Mouse (Mus musculus): ENCODE results near the gene Slco2a1. TPM values are rescaled to one million over a fixed set of nuclear protein-coding genes. Genes with fewer than 3 reads are reported as not detected.

The Slco2a1 gene
- polyA plus RNA-seq, 1 experiment from 2014 or later: 6.1 TPM

DNA sequence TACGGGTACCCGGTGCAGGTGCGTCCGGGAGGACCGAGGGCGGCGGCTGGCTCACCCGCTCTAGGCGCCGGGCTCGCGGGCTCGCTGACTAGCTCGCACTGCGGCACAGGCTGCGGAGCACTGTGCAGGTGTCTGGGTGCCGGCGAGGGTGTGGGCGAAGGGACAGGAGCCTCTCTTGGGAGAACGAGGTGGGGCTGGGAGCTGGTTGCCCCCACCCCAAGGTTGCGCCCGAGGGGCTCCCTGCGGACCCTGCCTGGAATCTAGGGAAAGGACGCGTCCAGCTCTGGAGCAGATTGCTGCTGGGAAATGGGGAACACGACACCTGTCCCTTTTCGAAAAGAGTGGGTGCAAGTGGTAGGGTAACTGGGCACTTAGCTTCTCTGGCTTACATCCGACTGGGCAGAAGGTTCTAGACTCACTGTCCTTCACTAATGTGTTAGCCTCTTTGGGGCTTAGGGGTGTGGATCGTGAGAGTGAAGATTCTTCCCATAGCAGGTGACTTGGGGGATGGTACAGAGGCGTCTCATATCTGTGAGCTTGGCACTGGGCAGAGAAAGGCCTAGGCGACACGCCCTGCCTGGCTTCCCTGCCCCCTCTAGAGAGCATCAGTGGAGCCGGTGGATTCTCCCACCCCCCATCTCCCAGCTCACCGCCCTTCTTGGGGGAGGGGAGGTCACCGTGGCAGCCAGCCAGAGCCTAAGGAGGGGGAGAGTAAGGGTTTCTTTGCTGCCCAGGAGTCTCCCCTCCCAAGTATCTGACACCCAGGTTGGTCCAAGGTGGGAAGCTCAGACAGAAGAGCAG is 124.2 kb downstream of the Slco2a1 start:
- H3K4me3 ChIP-seq: peak overlapping the region; percentile 71
- no peak for ATAC-seq (ENCODE audit: insufficient number of reproducible peaks, insufficient read depth, low FRiP score, low TSS enrichment, low read depth)

DNA sequence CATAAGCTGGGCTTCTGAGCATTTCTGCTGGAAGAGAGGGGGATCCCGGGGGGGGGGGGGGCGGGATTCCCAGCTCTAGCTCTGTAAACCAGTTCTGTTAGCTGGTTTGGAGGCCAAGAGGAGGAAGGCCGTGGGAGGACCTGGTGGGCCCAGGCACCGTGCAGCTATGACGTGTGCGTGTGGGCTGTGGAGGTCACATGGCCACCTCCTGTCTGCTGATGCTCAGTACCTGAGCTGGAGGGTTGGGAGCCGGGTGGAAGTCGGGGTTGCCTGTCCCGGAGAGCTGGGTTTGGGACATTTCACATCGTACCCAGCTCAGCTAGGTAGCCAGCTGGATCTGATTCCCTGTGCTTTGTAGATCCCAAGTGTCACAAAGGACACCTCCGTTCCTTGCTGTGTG is 124.8 kb downstream of the Slco2a1 start:
- H3K4me1 ChIP-seq: peaks cover 26% of the 10 kb centered on the region
- H3K4me2 ChIP-seq: peak overlapping the region; percentile 88
- H3K36me3 ChIP-seq: no peaks in the 10 kb centered on the region
- H3K9ac ChIP-seq: no peak overlapping the region
- H3K9me3 ChIP-seq: no peaks in the 10 kb centered on the region
- no peak for ATAC-seq (ENCODE audit: insufficient number of reproducible peaks, insufficient read depth, low FRiP score, low TSS enrichment, low read depth)
- H3K27ac ChIP-seq: no peak overlapping the region
- WGBS: 38% methylated on average over 10 of the region's 11 CpGs
- peaks cover 54% of the 10 kb centered on the region for H3K27me3 ChIP-seq
- H3K4me3 ChIP-seq: peak overlapping the region; percentile 71; the same call in 1 of the 2 replicates

More for the DNA sequence above, 124.2 kb downstream of the Slco2a1 start:
- Histone ChIP-seq H3K4me2 (peak overlapping the region; percentile 88), H3K36me3 (no peaks in the 10 kb centered on the region), H3K9me3 (no peaks in the 10 kb centered on the region), H3K27ac (no peak overlapping the region), H3K4me1 (peaks cover 26% of the 10 kb centered on the region), H3K27me3 (peaks cover 54% of the 10 kb centered on the region), H3K9ac (peak overlapping the region; percentile 79)
- 1% methylated on average over 35 of the region's 35 CpGs for WGBS

DNA sequence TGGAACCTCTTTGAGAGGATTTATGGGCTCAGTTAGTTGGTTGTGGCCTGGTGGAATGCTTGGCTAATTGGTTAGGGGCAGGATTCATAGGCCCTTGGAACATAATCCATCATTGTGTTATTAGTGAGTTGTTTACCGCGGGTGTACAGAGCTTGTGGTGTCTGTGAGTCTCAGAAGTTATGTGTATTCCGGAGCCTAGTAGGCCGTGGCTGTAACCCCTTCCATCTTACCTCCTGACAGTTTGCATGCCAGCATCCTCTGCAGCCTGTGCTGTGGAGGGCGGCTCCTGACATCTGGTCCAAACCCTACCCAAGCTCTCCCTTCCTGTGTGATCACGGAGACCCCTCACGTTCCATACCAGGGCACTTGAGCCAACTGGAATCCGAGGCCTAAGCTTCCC is 125.8 kb downstream of the Slco2a1 start:
- Histone ChIP-seq H3K4me1 (peaks cover 23% of the 10 kb centered on the region), H3K27me3 (peaks cover 57% of the 10 kb centered on the region), H3K36me3 (no peaks in the 10 kb centered on the region), H3K9me3 (no peaks in the 10 kb centered on the region), H3K4me2 (no peak overlapping the region), H3K9ac (no peak overlapping the region), H3K27ac (no peak overlapping the region), H3K4me3 (no peak overlapping the region)
- ATAC-seq (ENCODE audit: insufficient number of reproducible peaks, insufficient read depth, low FRiP score, low TSS enrichment, low read depth): no peak
- 79% methylated on average over 8 of the region's 8 CpGs for WGBS

DNA sequence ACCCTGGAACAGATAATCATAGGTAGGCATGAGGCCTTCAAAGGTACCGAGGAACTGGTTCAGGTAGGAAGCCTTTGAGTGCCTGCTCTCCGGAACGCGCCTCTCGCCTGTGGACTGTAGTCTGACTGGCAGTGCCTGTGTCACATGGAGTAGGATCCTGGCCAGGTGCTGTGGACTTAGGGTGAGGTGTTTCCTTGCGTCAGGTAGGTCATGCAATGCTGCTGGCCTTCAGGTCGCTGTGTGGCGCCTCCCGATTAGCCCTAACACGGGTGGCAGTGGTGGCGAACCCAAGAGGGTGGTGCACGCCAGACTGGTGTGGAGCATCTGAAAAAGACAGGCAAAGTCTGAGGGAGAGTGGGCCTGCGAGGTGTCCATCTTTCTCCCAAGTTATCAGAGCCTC is 126.4 kb downstream of the Slco2a1 start:
- Histone ChIP-seq H3K4me1 (peaks cover 21% of the 10 kb centered on the region), H3K27ac (no peak overlapping the region), H3K27me3 (peaks cover 55% of the 10 kb centered on the region)

DNA sequence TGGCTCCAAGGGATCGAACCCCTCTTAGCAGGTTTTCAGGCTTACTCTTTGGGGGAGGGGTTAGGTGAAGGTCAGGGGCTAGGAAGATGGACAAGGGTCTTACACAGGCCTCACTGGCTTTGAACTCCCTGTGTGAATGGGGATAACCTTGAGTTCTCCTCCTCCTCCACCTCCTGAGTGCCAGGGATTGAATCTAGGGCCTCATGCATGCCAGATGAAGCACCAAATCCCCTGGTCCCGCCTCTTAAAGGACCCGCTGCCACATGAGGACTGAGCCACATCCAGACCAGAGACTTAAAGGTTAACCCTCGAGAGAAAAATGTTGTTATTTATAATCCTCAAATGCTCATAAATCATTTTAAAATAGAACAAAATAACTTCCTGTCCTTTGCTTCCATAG is 128.4 kb downstream of the Slco2a1 start:
- Histone ChIP-seq H3K4me3 (no peak overlapping the region), H3K27me3 (peaks cover 35% of the 10 kb centered on the region), H3K36me3 (no peaks in the 10 kb centered on the region), H3K27ac (no peak overlapping the region), H3K4me1 (peaks cover 15% of the 10 kb centered on the region), H3K9me3 (no peaks in the 10 kb centered on the region), H3K4me2 (no peak overlapping the region), H3K9ac (no peak overlapping the region)
- 79% methylated on average over 4 of the region's 4 CpGs for WGBS
- ATAC-seq (ENCODE audit: insufficient number of reproducible peaks, insufficient read depth, low FRiP score, low TSS enrichment, low read depth): no peak

More for the DNA sequence above, 126.4 kb downstream of the Slco2a1 start:
- ATAC-seq (ENCODE audit: insufficient number of reproducible peaks, insufficient read depth, low FRiP score, low TSS enrichment, low read depth): no peak
- 91% methylated on average over 13 of the region's 13 CpGs for WGBS
- Histone ChIP-seq H3K4me2 (no peak overlapping the region), H3K4me3 (no peak overlapping the region), H3K9me3 (no peaks in the 10 kb centered on the region), H3K36me3 (no peaks in the 10 kb centered on the region), H3K9ac (no peak overlapping the region)

DNA sequence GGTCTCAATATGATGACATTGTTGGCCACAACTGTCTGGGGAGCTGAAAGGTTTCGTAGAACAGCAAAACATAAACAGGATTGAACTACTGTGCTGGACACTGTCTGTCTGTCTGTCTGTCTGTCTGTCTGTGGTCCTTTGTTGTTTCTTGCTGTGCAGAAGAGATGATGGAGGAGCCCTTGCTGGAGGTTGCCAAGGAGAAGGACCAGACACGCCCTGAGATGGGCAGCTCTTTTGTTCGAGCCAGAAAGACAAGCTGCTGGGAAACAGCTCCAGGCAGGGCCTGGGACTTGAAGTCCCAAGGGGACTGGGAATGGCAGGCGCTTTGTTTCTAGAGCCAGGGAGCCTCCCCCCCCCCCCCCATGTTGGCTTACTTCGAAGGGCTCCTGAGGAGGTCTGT is 129.0 kb downstream of the Slco2a1 start:
- no peaks in the 10 kb centered on the region for H3K9me3 ChIP-seq
- WGBS: 65% methylated on average over 5 of the region's 5 CpGs
- peaks cover 9% of the 10 kb centered on the region for H3K4me1 ChIP-seq
- H3K27me3 ChIP-seq: peaks cover 29% of the 10 kb centered on the region
- ATAC-seq (ENCODE audit: insufficient number of reproducible peaks, insufficient read depth, low FRiP score, low TSS enrichment, low read depth): no peak
- H3K36me3 ChIP-seq: no peaks in the 10 kb centered on the region
- no peak overlapping the region for H3K4me3 ChIP-seq
- H3K27ac ChIP-seq: no peak overlapping the region
- no peak overlapping the region for H3K9ac ChIP-seq
- no peak overlapping the region for H3K4me2 ChIP-seq

DNA sequence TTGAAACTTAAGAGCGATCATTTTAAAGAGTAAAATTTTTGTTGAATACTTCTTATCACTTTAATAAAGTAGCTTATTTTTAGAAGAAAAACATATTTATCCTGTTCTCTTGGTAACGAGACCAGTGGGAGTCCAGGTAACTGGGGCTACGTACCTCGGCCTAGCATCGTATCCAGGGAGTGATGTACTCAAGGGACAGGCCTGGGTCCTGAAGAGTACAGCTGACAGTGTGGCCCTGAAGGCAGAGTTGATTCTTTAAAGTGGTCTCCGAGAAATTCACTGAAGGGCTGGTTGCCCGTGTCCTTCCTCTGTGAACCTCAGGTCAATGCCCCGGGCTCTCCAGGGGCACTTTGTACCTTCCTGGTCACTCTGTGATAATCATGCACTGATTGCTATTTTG is 129.4 kb downstream of the Slco2a1 start:
- no peak for ATAC-seq (ENCODE audit: insufficient number of reproducible peaks, insufficient read depth, low FRiP score, low TSS enrichment, low read depth)

DNA sequence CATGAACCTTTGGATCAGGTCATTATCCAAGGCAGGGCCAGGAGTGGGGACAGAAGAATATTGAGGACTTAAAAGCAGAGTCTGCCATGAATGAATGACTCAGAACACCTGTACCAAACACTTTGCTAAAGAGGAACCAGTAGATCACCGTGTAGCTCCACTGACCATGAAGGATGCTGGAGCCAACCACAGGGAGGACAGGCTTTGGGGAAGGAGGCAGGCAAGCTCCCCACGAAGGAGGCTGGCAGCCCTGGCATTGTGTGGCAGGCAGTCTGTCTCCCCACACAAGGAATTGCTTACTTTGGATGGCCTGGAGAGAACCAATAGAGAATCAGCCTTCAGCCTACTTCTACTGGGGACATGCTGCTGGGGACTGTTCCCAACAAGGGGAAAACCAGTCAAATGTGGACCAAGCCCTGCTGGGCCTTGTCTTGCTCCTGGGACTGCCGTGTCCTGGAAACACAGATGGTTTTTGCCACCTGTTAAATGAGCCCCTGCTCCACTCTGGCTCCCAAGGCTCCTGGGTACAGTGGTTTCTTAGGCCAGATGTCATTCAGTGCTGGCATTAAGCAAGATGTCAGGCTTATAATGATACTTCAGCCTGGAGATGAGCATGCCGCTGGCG is 130.3 kb downstream of the Slco2a1 start:
- WGBS: 79% methylated on average over 5 of the region's 5 CpGs
- no peak overlapping the region for H3K4me2 ChIP-seq

More for the DNA sequence above, 129.4 kb downstream of the Slco2a1 start:
- Histone ChIP-seq H3K27ac (no peak overlapping the region), H3K9ac (no peak overlapping the region), H3K4me1 (peaks cover 5% of the 10 kb centered on the region), H3K4me3 (no peak overlapping the region), H3K4me2 (no peak overlapping the region), H3K36me3 (no peaks in the 10 kb centered on the region), H3K9me3 (no peaks in the 10 kb centered on the region), H3K27me3 (peaks cover 25% of the 10 kb centered on the region)
- WGBS: 83% methylated on average over 8 of the region's 8 CpGs

DNA sequence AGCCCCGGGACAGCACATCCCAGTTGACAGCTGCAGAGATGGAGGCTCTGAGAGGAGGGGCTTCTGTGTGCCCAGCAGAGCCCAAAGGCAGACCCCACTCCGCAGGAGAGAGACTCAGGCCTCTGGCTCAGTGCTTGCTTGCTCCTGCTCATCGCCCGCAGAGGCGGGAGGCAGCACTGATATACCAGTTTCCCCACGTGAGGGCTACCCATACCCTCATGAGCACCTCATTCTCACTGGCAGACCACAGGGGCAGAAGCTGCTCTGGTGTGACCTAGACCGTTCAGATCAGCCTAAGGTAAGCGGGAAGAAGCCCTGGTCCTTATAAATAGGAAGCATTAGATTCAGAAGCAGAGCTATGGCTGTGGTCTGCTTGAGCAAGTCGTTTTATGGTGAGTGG is 131.3 kb downstream of the Slco2a1 start:
- H3K4me1 ChIP-seq: no peaks in the 10 kb centered on the region
- no peaks in the 10 kb centered on the region for H3K9me3 ChIP-seq
- H3K36me3 ChIP-seq: no peaks in the 10 kb centered on the region
- no peak overlapping the region for H3K4me2 ChIP-seq
- H3K27me3 ChIP-seq: peaks cover 7% of the 10 kb centered on the region
- H3K27ac ChIP-seq: no peak overlapping the region
- no peak overlapping the region for H3K4me3 ChIP-seq
- WGBS: 82% methylated on average over 9 of the region's 9 CpGs
- ATAC-seq (ENCODE audit: insufficient number of reproducible peaks, insufficient read depth, low FRiP score, low TSS enrichment, low read depth): no peak
- H3K9ac ChIP-seq: no peak overlapping the region

More for the DNA sequence above, 130.3 kb downstream of the Slco2a1 start:
- no peak overlapping the region for H3K9ac ChIP-seq
- no peak overlapping the region for H3K4me3 ChIP-seq
- H3K27ac ChIP-seq: no peak overlapping the region
- no peak for ATAC-seq (ENCODE audit: insufficient number of reproducible peaks, insufficient read depth, low FRiP score, low TSS enrichment, low read depth)
- H3K4me1 ChIP-seq: no peaks in the 10 kb centered on the region
- no peaks in the 10 kb centered on the region for H3K36me3 ChIP-seq
- peaks cover 17% of the 10 kb centered on the region for H3K27me3 ChIP-seq
- no peaks in the 10 kb centered on the region for H3K9me3 ChIP-seq

DNA sequence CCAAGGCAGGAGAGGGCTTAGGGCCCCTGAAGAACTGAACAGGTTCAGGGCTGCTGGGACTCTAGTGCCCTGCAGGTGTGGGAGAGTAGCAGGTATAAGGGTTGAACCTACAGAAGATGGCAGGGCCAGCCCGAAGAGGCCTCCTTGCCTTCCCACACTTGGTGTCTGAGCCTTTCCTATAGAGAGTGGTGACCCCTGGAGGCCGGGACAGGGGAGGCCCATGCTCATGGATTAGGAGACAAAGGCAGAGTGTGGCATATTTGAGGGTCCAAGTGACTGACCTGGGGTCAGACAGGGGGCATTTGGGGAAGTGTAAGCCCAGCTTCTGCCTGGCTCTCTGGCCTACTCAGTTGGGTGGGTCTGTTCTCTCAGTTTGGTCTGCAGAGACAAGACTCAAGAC is 131.7 kb downstream of the Slco2a1 start:
- Histone ChIP-seq H3K4me3 (no peak overlapping the region), H3K4me2 (no peak overlapping the region)
- ATAC-seq (ENCODE audit: insufficient number of reproducible peaks, insufficient read depth, low FRiP score, low TSS enrichment, low read depth): no peak

DNA sequence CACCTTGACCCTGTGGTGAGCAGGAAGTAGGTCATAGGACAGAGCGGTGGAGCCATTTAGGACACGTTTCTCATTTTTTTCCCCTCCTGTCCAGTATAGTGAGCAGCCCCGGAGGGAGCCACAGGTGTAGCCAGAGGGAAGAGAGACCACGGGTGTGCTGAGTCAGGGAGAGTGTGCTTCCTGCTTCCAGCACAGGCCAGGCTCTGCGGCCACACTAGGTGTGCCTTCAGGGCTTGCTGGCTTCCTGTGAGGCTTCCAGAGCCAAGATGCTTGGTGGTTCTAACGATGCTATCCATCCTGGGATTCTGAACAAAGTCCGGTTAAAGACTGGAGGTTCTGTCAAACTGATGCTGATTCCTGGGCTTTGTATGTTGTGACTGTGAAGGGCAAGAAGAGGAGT is 133.0 kb downstream of the Slco2a1 start:
- Histone ChIP-seq H3K27ac (no peak overlapping the region), H3K9ac (no peak overlapping the region), H3K36me3 (no peaks in the 10 kb centered on the region), H3K9me3 (no peaks in the 10 kb centered on the region), H3K27me3 (0 out of 2 replicates have a peak, but pooled peaks cover 3% of the 10 kb centered on the region), H3K4me1 (no peaks in the 10 kb centered on the region), H3K4me3 (no peak overlapping the region), H3K4me2 (no peak overlapping the region)
- WGBS: 85% methylated on average over 7 of the region's 7 CpGs
- no peak for ATAC-seq (ENCODE audit: insufficient number of reproducible peaks, insufficient read depth, low FRiP score, low TSS enrichment, low read depth)

More for the DNA sequence above, 131.7 kb downstream of the Slco2a1 start:
- Histone ChIP-seq H3K9me3 (no peaks in the 10 kb centered on the region), H3K9ac (no peak overlapping the region), H3K36me3 (no peaks in the 10 kb centered on the region), H3K4me1 (no peaks in the 10 kb centered on the region), H3K27ac (no peak overlapping the region), H3K27me3 (0 out of 2 replicates have a peak, but pooled peaks cover 3% of the 10 kb centered on the region)
- WGBS: 41% methylated on average over 2 of the region's 2 CpGs

DNA sequence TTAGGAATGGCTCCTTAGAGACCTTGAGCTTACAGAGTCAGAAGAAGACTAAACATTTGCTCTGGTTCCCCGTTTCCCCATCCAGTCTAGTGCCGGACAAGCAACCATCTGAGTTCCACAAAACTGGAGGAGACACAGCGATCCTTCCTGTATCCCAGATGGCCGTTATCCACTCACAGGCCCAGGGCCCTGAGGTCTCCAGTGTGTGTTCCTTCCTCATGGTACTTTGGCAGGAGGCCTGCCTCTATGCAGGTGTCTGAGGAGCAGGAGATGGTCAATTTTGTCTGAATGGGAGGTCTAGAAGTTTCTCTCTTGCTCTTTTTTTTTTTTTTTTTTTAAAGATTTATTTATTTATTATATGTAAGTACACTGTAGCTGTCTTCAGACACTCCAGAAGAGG is 136.2 kb downstream of the Slco2a1 start:
- H3K9me3 ChIP-seq: no peaks in the 10 kb centered on the region
- H3K9ac ChIP-seq: no peak overlapping the region
- ATAC-seq (ENCODE audit: insufficient number of reproducible peaks, insufficient read depth, low FRiP score, low TSS enrichment, low read depth): no peak
- H3K4me3 ChIP-seq: no peak overlapping the region
- no peaks in the 10 kb centered on the region for H3K4me1 ChIP-seq
- H3K36me3 ChIP-seq: no peaks in the 10 kb centered on the region
- no peak overlapping the region for H3K27ac ChIP-seq
- H3K4me2 ChIP-seq: no peak overlapping the region
- H3K27me3 ChIP-seq: no peaks in the 10 kb centered on the region
- 90% methylated on average over 4 of the region's 4 CpGs for WGBS

Data from embryonic facial prominence, embryonic 13.5 days (tissue).